Comparison of ENCODE assay signal across 20 mouse cellular contexts in the genomic region with DNA sequence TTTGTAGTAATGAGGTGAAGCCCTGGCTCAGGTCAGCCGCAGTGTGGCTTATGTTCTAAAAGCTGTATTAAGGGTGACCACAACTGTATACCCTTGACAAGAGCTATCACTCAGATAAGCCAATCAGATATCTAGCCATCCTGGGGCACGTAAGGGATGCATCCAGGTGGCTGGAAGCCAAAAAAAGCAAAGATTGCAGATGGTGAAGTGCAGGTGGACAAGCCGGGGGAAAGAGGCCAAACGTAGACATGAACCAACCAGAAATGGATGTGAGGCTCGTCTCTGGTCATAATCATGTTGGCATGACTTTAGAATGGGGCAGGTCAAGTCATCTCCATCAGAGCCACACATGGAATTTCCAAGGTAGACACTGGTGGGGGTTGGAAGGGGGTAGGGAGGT.
"Had no signal": no experiment of that assay in that cellular context is flagged by ENCODE, and none has a peak within 500 bp of the region (broad histone marks: within the 10 kb centered on the region; RNA-seq: fewer than 3 reads in every experiment).

No protein-coding gene starts in this region.

- DNase-seq: kidney, postnatal 25 days; liver; lung, adult 18-20 months; lung, postnatal 10 days; lung, postnatal 36 days; right cerebral cortex, adult 18-20 months; right cerebral cortex, postnatal 14 days; right cerebral cortex, postnatal 4 days; thymus, adult 2 months; thymus, postnatal 14 days had no signal

- H3K4me3 ChIP-seq: limb, embryonic 10.5 days; limb, embryonic 13.5 days; liver, embryonic 12.5 days; liver, embryonic 15.5 days; lung, embryonic 15.5 days; megakaryocyte, embryonic 14.5 days; midbrain, embryonic 10.5 days; midbrain, embryonic 13.5 days had no signal

- H3K27ac ChIP-seq: kidney, postnatal 0 days; limb, embryonic 10.5 days; limb, embryonic 13.5 days; liver, embryonic 12.5 days; liver, embryonic 15.5 days; lung, embryonic 15.5 days; midbrain, embryonic 10.5 days; midbrain, embryonic 13.5 days; stomach, postnatal 0 days had no signal

- H3K4me1 ChIP-seq: limb, embryonic 10.5 days; liver, embryonic 12.5 days; liver, embryonic 15.5 days; lung, embryonic 15.5 days; megakaryocyte, embryonic 14.5 days; midbrain, embryonic 10.5 days; midbrain, embryonic 13.5 days had no signal

- ATAC-seq: liver, embryonic 12.5 days; midbrain, embryonic 13.5 days had no signal

- H3K27me3 ChIP-seq: limb, embryonic 13.5 days; liver, embryonic 12.5 days; liver, embryonic 15.5 days; lung, embryonic 15.5 days; midbrain, embryonic 13.5 days had no signal
